Mouse (Mus musculus): ENCODE data around the gene Ntrk2.

GRCm38 (mm10) chr13:59025653-59026052 lies 219.3 kb downstream of the Ntrk2 start:
- TF ChIP-seq CTCF (IDR thresholded peaks at IDR 0.05; ENCODE audit: control insufficient read depth, insufficient read depth, low read length), result no peak
- no peak for TF ChIP-seq POLR2A (IDR thresholded peaks at IDR 0.05; ENCODE audit: borderline replicate concordance, control insufficient read depth, low read depth, low read length)
